Mouse (Mus musculus) T-helper 17 cell (primary cell): ENCODE measurements around the gene Slc10a1.
"Not testable (repeated sequence)": the region's sequence is repeated elsewhere in the genome, so short reads cannot be mapped to it uniquely, and the experiment has no call there.

Experiments
- in situ Hi-C, 2 experiments: fragments of 300-600 bp; cut with MboI, MseI; formaldehyde crosslinking; loops; 1 replicate in 1 of 2; 2 replicates in 1 of 2; pipeline ENCODE4 v1.15.1; 2025; ENCODE audit warnings: high pct_unique_total_duplicates in 2 of 2

Gene Slc10a1

DNA sequence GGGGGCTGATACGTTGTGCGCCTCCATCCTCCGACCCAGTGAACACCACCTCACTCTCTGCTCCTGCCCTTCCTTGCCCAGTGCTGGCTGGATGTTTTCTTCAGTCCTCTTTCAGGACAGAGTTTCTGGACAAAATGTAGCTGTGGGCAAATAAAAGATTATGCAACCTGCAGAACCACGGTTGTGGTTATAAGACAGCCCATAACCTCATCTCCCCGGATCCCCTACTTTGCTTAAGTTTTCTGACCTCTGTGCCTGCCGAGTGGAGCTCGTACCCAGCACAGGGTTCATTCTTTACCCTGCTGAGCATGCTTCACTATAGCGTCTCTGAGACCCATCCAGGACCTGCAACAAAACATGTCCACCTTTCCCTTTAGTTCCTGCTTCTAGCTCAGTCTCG, 587 bp downstream of the Slc10a1 start:
- in situ Hi-C loops, result no loop called here

DNA sequence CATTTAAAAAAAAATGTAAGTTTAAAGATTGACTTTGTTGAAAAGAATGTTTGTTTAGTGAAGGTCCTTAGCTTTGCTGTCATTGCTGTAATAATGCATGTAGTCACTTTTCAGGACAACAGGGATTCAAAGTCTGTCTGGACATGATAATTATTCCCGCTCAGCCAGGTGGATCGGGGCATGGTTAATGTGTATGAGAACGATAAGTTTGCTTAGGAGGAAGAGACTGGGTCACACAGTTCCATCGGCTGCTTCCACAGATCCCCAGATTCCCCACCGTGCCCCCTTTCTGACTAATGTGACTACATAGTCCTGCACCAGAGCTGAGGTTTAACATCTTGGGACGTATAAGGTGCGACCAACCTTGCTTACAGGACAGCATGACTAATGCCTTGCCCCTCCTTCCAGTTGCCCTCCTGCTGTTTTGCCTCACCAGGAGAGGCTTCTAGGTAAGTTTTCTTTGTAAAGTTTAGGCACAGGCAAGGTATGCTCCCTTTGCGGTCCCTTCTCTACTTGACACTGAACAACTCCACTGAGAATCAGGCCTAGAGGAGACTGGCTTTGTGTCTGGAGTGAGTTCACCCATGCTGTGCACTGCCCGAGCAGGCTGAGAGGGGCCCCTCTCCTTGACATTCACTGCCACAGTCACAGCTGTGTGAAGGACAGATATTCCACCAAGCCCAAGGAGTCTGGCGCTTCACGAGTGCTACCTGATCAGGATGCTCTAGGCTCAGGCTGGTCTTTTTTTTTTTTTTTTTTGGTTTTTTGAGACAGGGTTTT, 2.3 kb downstream of the Slc10a1 start:
- in situ Hi-C loops, result no loop called here

DNA sequence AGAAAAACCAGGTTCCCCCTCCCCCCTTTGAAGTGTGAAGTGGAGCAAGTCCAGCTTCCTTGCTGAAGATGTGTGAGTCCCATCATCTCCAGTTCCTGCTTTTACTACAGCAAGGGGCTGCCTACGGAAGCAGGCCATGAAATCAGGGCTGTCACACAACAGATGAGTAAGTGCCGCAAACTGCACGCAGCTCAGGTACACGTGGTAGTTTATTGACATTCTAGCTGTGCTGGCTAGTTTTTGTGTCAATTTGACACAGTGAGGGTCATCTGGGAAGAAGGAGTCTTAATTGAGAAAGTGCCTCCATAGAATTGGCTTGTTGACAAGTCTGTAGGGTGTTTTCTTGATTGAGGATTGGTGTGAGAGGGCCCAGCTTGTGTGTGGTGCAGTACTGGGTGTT, 5.9 kb downstream of the Slc10a1 start:
- in situ Hi-C loops, result no loop called here

DNA sequence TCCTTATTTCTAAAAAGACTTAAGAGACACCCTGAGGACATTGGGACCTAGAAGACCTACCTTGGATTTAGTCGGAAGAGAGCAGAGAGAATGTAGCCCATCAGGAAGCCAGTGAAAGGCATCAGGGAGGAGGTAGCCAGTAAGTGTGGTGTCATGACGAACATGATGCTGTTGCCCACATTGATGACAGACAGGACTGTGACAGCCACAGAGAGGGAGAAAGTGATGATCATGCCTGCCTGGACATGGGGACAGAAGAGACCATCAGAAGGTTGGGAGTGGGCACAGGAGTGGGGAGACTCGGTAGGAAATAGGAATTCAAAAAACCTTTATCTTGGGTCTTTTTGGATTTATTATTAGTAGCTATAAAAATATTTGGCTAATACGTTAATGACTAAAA, 10.5 kb downstream of the Slc10a1 start:
- in situ Hi-C loops, result no loop called here

DNA sequence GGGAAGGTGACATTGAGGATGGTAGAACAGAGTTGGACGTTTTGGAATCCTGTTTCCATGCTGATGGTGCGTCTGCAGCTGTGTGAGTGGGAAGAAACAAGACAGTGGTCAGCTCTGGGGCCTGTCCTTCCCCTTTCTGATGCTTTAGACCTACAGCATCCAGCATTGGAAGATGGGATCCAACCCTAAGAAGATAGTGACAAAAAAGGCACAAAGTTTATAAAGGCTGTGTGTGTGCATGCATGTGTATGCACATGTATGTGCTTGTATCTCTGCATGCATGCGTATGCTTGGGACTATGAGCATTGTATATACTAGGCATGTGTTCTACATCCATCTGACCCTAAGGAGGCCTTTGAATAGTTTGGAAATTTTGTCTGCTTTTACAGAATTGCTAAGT, 12.5 kb downstream of the Slc10a1 start:
- in situ Hi-C loops, result no loop called here

DNA sequence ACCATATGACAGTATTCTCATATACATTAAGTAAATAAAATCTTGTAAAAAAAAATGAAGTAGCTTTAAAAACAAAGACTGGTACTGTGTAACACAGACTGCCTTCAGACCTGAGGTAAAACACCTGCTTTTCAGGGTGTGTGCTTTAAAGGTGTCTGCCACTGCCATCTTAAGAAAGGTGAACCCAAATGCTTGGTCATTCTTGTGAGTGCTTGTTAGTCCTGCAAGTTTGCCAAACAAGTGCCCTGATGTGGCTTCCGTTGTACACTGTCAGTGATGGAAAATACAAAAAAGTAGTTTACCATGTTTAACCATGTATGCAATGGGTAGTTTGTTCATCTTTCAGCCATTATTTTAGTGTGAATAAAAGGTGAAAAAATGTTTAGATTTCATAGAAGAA, 16.0 kb downstream of the Slc10a1 start:
- in situ Hi-C loops, result no loop called here

- in situ Hi-C loops, result no loop called here
Measured at GRCm38 (mm10) chr12:80951640-80952219, 16.8 kb downstream of the Slc10a1 start.

DNA sequence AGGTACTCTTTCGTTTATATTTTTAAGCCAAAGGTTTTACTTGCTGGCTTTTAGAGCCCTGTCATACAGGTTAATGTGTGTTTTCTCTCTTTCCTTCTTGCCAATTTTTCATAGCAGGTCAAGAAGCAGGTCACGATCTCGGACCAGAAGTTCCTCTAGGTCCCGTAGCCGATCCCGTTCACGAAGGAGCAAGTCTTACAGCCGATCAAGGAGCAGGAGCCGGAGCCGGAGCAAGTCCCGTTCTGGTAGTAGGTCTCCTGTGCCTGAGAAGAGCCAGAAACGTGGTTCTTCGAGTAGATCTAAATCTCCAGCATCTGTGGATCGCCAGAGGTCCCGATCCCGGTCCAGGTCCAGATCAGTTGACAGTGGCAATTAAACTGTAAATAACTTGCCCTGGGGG, 18.9 kb downstream of the Slc10a1 start:
- in situ Hi-C loops, result not testable (repeated sequence)

DNA sequence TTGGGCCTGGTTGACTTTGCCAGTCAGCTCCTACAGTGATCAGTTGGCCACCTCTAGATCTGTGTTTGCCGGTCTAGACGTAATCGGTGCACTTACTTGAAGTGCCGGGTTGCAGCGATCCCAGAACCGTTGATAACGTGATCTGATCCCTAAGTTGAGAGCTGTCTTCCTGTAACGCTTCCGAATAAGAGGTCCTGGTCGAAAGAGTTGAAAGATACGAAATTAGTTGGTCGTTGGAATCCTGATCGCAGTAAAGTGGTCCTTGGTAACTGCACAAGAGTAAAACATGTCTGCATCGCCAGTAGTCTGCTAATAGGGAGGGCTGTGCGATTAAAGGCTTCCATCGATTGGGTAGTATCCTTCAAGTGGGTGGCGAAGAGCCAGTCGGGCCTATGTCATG, 20.3 kb downstream of the Slc10a1 start:
- in situ Hi-C loops, result no loop called here

DNA sequence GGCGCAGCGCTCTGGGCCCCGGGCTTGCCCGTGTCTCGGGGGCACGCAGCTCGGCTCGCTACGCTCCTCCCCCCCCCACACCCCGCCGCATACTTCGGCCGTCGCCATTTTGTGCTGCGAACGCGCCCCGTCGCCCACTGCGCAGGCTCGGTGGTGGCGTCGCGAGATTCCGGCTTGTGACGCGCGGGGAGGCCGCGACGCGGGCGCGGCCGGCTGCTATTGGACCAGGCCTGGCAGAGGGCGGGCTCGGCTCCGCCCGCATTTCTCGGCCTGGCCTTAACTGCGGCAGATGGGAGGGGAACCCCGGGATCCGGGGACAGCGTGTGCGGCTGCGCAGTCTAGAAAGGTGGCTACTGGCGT, 22.5 kb downstream of the Slc10a1 start:
- in situ Hi-C loops, result no loop called here

- in situ Hi-C loops, result no loop called here
Measured at GRCm38 (mm10) chr12:80945334-80945995, 23.0 kb downstream of the Slc10a1 start, which contains the start of gene Srsf5. Srsf5 (plus strand) TSS chr12:80945504.

DNA sequence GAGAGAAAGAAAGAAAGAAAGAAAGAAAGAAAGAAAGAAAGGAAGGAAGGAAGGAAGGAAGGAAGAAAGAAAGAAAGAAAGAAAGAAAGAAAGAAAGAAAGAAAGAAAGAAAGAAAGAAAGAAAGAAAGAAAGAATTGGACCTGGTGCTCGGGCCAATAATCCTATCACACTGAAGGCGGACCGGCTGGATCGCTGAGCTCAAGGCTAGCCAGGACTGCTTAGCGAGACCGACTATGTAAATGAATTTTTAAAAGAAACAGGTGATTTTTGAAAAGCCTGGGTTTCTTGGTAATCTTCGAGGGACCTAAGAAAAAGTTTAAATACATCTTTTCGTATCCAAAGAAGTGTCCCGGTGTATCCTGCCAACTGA, 23.6 kb downstream of the Slc10a1 start:
- in situ Hi-C loops, result not testable (repeated sequence)

DNA sequence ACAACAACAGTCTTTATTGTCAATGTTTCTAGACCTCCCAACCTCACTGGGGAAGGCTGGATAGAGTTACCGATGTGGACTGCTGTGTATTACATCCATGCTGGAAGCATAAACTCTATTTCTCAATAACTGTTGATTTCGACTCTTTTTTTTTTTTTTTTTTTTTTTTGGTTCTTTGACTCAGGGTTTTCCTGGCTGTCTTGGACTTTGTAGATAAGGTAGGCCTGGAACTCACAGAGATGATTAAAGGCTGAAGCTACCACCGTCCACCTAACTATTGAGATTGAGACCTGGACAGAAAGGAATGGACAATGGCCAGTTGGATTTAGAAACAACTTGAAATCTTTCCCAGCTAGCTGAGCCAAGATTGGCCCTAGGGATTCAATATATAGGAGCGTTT, 24.3 kb downstream of the Slc10a1 start:
- in situ Hi-C loops, result no loop called here

GRCm38 (mm10) chr12:80943395-80943794, 25.1 kb downstream of the Slc10a1 start:
- in situ Hi-C loops, result no loop called here

DNA sequence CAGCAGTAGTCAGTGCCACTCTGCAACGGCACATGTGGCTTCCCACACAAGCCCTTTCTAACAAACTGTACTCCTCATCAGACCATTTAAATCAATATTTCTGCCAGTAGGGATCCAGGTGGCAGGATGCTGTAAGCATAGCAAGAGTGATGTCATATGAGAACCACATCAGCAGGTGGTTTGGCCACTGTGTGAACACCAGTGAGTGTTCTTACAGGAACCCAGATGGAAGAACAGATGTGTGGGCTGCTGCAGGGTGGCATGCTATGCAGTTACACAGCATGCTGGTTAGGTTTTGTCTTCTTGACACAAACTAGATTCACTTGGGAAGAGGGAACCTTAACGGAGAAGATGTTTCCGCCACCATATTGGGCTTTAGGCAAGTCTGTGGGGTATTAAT, 26.6 kb downstream of the Slc10a1 start:
- in situ Hi-C loops, result no loop called here

DNA sequence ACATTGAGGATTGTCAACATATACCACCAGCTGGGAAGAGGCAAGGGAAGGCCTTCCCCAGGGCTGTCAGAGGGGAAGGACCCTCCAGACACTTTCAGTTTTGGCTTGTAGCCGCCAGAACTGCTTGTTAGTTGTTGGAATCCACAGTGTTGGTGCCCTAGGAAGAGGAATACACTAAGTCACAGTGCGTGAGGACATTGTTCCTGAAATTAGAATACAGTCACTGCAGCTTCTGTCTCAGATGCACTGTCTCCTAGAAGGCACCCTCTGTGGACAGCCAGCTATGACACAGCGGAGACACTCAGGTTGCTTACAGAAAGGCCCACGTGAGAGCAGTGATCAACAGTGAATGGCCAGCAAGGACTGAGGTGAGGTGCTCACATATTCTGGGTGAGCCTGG, 29.3 kb downstream of the Slc10a1 start:
- in situ Hi-C loops, result no loop called here

- in situ Hi-C loops, result no loop called here
Measured at GRCm38 (mm10) chr12:80938642-80939041, 29.9 kb downstream of the Slc10a1 start.

GRCm38 (mm10) chr12:80937331-80938029, 31.0 kb downstream of the Slc10a1 start:
- in situ Hi-C loops, result no loop called here

DNA sequence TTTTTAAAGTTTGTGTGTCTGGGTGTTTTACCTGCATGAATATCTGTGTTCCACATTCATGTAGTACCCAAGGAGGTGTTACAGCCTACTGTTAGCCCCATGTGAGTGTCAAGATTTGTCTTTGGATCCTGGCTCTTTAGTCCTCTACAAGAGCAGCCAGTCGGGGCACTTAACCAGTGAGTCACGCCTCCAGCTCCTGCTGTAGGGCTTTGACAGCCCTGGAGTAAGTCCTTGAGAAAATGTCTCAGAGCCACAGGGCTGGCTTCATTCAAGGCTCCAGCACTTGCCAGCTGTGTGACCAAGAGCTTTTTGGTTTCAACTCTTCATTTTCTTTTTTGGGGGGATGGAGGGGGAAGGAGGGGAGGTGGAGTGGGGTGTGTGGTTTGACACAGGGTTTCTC, 31.8 kb downstream of the Slc10a1 start:
- in situ Hi-C loops, result no loop called here

GRCm38 (mm10) chr12:80932865-80933264, 35.6 kb downstream of the Slc10a1 start:
- in situ Hi-C loops, result no loop called here

DNA sequence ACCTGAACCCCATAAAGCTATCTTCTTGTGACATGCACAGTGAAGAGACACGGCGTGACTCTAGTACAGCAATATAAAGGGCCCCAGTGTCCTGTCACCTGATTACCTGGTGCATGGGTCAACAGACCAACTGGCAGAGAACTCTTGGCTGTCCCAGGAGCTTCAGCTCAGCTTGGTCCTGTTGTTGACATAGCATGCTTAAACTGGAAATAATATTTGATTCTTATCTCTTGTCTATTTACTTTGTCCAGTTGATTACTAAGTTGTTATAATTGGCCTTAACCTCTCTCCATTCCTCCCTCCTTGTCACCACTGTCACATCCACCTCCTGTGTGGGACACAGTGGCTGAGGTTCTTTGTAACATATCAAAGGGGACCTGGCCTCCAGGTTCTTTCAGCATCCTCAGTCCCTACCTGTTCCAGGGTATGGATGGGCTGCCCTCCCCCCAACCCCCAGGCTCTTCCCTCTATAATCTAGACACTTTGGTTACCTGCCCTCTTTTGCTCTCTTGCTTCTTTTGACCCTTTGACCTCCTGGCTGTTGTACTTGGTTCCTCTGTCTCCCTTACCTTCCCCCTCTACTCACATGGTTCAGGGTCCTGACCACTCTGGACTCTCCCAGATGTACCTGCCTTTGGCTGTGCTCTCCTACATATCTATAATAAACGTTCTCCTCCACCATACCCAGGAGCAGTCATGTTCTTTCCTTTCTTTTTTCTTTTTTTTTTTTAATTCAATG, 36.9 kb downstream of the Slc10a1 start:
- in situ Hi-C loops, result no loop called here

DNA sequence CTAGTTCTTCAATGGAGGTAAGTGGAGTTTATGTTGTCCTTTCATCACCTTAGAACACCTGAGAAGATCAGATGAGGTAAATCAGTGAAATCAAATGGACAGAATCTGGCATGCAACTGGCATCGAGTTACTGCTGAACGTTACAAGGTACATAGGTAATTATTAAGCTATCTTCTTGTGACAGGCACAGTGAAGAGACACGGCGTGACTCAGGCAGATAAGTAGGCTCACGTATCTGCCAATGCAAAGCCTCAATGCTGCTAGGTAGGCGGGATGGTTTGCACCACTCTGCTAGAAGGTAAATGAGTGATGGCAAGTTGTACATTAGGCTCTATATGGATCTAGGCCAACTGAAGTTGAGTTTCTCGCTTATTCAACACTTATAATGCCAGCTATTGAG, 38.4 kb downstream of the Slc10a1 start:
- in situ Hi-C loops, result no loop called here
